Mouse (Mus musculus) intestine, postnatal 0 days (tissue): ENCODE measurements around the gene Ngdn. TPM values are rescaled to one million over a fixed set of nuclear protein-coding genes. Genes with fewer than 3 reads are reported as not detected.

ENCODE experiments used
- ATAC-seq: fragments of 200-750 bp; cut with Nextera tagmentation; 2 replicates; pipeline ENCODE4 v1.8.0; 2017; ENCODE audit warnings: mild to moderate bottlenecking, moderate TSS enrichment, moderate library complexity
- H3K27ac ChIP-seq: fragments of 300-500 bp; sonication (generic); 2 replicates; pipeline ENCODE4 v1.5.1; 2014; ENCODE audit warnings: mild to moderate bottlenecking, low read depth, low read length, moderate library complexity
- H3K27me3 ChIP-seq: fragments of 300-500 bp; sonication (generic); replicated peaks from 2 replicates; pipeline ENCODE4 v1.6.1; 2014; ENCODE audit warnings: low read length, mixed read lengths; ENCODE audit not compliant: control insufficient read depth, insufficient read depth
- H3K36me3 ChIP-seq: fragments of 300-500 bp; sonication (generic); 2 replicates; pipeline ENCODE4 v1.6.1; 2014; ENCODE audit warnings: mild to moderate bottlenecking, moderate library complexity; ENCODE audit not compliant: control insufficient read depth, insufficient read depth
- H3K4me1 ChIP-seq: fragments of 300-500 bp; sonication (generic); replicated peaks from 2 replicates; pipeline ENCODE4 v1.6.1; 2014; ENCODE audit warnings: antibody characterized with exemption, low read length, mixed read lengths; ENCODE audit not compliant: control insufficient read depth, insufficient read depth
- H3K4me2 ChIP-seq: fragments of 300-500 bp; sonication (generic); replicated peaks from 2 replicates; pipeline ENCODE4 v1.6.1; 2014; ENCODE audit warnings: low read depth, mild to moderate bottlenecking, moderate library complexity
- H3K4me3 ChIP-seq: fragments of 300-500 bp; sonication (generic); 2 replicates; pipeline ENCODE4 v1.5.1; 2014; ENCODE audit warnings: low read depth, low read length
- H3K9ac ChIP-seq: fragments of 300-500 bp; sonication (generic); 2 replicates; pipeline ENCODE4 v1.6.1; 2014; ENCODE audit warnings: mild to moderate bottlenecking, low read depth, low read length
- H3K9me3 ChIP-seq: fragments of 300-500 bp; sonication (generic); 2 replicates; pipeline ENCODE4 v1.6.1; 2016; ENCODE audit warnings: mixed run types; ENCODE audit not compliant: control insufficient read depth
- CTCF ChIP-seq: sonication (generic); IDR thresholded peaks from 2 replicates; pipeline ENCODE4 v1.5.1; 2016; ENCODE audit warnings: low read depth, mild to moderate bottlenecking, control low read depth, antibody characterized with exemption, moderate library complexity
- WGBS: fragments of 180-500 bp; shearing (Covaris S2); extraction: QIAGEN DNeasy Blood & Tissue Kit; methylation state at CpG from one replicate; pipeline ENCODE4 v1.1.7; 2014; 5-methylcytosine and 5-hydroxymethylcytosine counted together
- polyA plus RNA-seq: library from polyadenylated mRNA; unstranded; fragments of >200 nt; fragmentation: Nextera tagmentation; extraction: Ambion mirVana; gene quantifications from 2 replicates; pipeline ENCODE4 v1.2.1, GENCODE M21; 2015

The Ngdn gene
- polyA plus RNA-seq, 1 experiment from 2014 or later, result 69.4 TPM

- no peaks in the 10 kb centered on the region for H3K4me1 ChIP-seq
- H3K4me2 ChIP-seq, result no peak overlapping the region
- no peak for ATAC-seq
- no peak overlapping the region for H3K27ac ChIP-seq
- peaks cover 8% of the 10 kb centered on the region; the same call in 1 of the 2 replicates for H3K36me3 ChIP-seq
- no peak overlapping the region for H3K9ac ChIP-seq
- no peak overlapping the region for H3K4me3 ChIP-seq
- no peaks in the 10 kb centered on the region for H3K27me3 ChIP-seq
- WGBS, result 36% methylated on average over 17 of the region's 17 CpGs
- no peaks in the 10 kb centered on the region for H3K9me3 ChIP-seq
- no peak for TF ChIP-seq CTCF
Measured at GRCm38 (mm10) chr14:55062626-55063025, 47.4 kb downstream of the Ngdn start.

- H3K4me1 ChIP-seq, result no peaks in the 10 kb centered on the region
- H3K36me3 ChIP-seq, result peaks cover 8% of the 10 kb centered on the region; the same call in 1 of the 2 replicates
- H3K4me2 ChIP-seq, result no peak overlapping the region
- H3K27ac ChIP-seq, result no peak overlapping the region
- no peak for TF ChIP-seq CTCF
- H3K4me3 ChIP-seq, result no peak overlapping the region
- no peak overlapping the region for H3K9ac ChIP-seq
- WGBS, result 88% methylated on average over 5 of the region's 5 CpGs
- H3K9me3 ChIP-seq, result no peaks in the 10 kb centered on the region
- no peaks in the 10 kb centered on the region for H3K27me3 ChIP-seq
- ATAC-seq, result 0 out of 2 replicates have a peak, but pooled peaks have one; percentile 16
Measured at GRCm38 (mm10) chr14:55063117-55063516, 47.9 kb downstream of the Ngdn start.

GRCm38 (mm10) chr14:55063581-55064381 lies 48.5 kb downstream of the Ngdn start:
- no peak overlapping the region for H3K4me3 ChIP-seq
- no peak overlapping the region for H3K4me2 ChIP-seq
- no peak for TF ChIP-seq CTCF
- no peak overlapping the region for H3K27ac ChIP-seq
- no peak overlapping the region for H3K9ac ChIP-seq
- no peaks in the 10 kb centered on the region for H3K9me3 ChIP-seq
- no peaks in the 10 kb centered on the region for H3K27me3 ChIP-seq
- 87% methylated on average over 22 of the region's 22 CpGs for WGBS
- H3K4me1 ChIP-seq, result no peaks in the 10 kb centered on the region
- peaks cover 8% of the 10 kb centered on the region; the same call in 1 of the 2 replicates for H3K36me3 ChIP-seq
- ATAC-seq, result no peak

GRCm38 (mm10) chr14:55064481-55065370 lies 49.5 kb downstream of the Ngdn start:
- WGBS, result 78% methylated on average over 35 of the region's 35 CpGs
- no peak for ATAC-seq
- no peak for TF ChIP-seq CTCF

GRCm38 (mm10) chr14:55065391-55065790 lies 50.1 kb downstream of the Ngdn start:
- no peak overlapping the region for H3K27ac ChIP-seq
- no peak for ATAC-seq
- no peaks in the 10 kb centered on the region for H3K27me3 ChIP-seq
- no peak overlapping the region for H3K9ac ChIP-seq
- peaks cover 8% of the 10 kb centered on the region; the same call in 1 of the 2 replicates for H3K36me3 ChIP-seq
- H3K9me3 ChIP-seq, result no peaks in the 10 kb centered on the region
- H3K4me1 ChIP-seq, result no peaks in the 10 kb centered on the region
- no peak overlapping the region for H3K4me2 ChIP-seq
- H3K4me3 ChIP-seq, result no peak overlapping the region
- no peak for TF ChIP-seq CTCF
- 88% methylated on average over 13 of the region's 13 CpGs for WGBS

More at GRCm38 (mm10) chr14:55064481-55065370, 49.5 kb downstream of the Ngdn start:
- Histone ChIP-seq H3K9me3 (no peaks in the 10 kb centered on the region), H3K27ac (no peak overlapping the region), H3K27me3 (no peaks in the 10 kb centered on the region), H3K36me3 (peaks cover 8% of the 10 kb centered on the region; the same call in 1 of the 2 replicates), H3K4me1 (no peaks in the 10 kb centered on the region), H3K9ac (no peak overlapping the region), H3K4me3 (no peak overlapping the region), H3K4me2 (no peak overlapping the region)

- H3K27me3 ChIP-seq, result no peaks in the 10 kb centered on the region
- no peaks in the 10 kb centered on the region for H3K4me1 ChIP-seq
- H3K4me2 ChIP-seq, result no peak overlapping the region
- no peak for TF ChIP-seq CTCF
- no peak overlapping the region for H3K27ac ChIP-seq
- H3K9me3 ChIP-seq, result no peaks in the 10 kb centered on the region
- WGBS, result 89% methylated on average over 8 of the region's 8 CpGs
- H3K9ac ChIP-seq, result no peak overlapping the region
- ATAC-seq, result no peak
- H3K36me3 ChIP-seq, result peaks cover 8% of the 10 kb centered on the region; the same call in 1 of the 2 replicates
- H3K4me3 ChIP-seq, result no peak overlapping the region
Measured at GRCm38 (mm10) chr14:55066042-55066441, 50.8 kb downstream of the Ngdn start.
